Comparison of ENCODE assay signal across 17 mouse cellular contexts in the genomic region with DNA sequence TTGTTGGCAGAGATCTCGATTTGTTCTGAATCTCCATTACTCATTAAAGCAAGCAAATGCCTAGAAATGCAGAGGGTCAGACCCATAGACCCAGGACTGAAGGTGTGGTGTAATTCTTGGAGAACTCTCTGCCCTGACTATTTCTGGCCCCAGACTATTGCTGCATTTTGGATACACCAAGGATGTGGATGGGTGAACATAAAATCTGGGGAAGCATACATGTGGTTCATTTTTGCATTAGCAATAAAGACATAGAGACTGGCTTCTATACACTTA.
"Had no signal": no experiment of that assay in that cellular context is flagged by ENCODE, and none has a peak within 500 bp of the region (broad histone marks: within the 10 kb centered on the region; RNA-seq: fewer than 3 reads in every experiment).

No protein-coding gene starts in this region.

- H3K4me2 ChIP-seq: liver, embryonic 11.5 days; liver, embryonic 15.5 days; lung, embryonic 15.5 days; midbrain, embryonic 11.5 days; neural tube, embryonic 13.5 days had no signal

- ATAC-seq: inflammation-experienced regulatory T-cells, adult 6 months; midbrain, embryonic 16.5 days had no signal

- DNase-seq: kidney, adult 2 months; kidney, postnatal 10 days; kidney, postnatal 4 days; left cerebral cortex, postnatal 4 days; retina, postnatal 1 day; right cerebral cortex, postnatal 14 days; thymus, postnatal 4 days had no signal

- H3K36me3 ChIP-seq: liver, embryonic 15.5 days; lung, embryonic 15.5 days; neural tube, embryonic 13.5 days had no signal

- H3K27ac ChIP-seq: layer of hippocampus, adult 2 months; liver, embryonic 15.5 days; lung, embryonic 15.5 days; macrophage had no signal

- H3K9me3 ChIP-seq: liver, embryonic 15.5 days; lung, embryonic 15.5 days; megakaryocyte, embryonic 14.5 days; neural tube, embryonic 13.5 days had no signal

- H3K27me3 ChIP-seq: liver, embryonic 15.5 days; lung, embryonic 15.5 days; megakaryocyte, embryonic 14.5 days; neural tube, embryonic 13.5 days had no signal

- H3K4me3 ChIP-seq: layer of hippocampus, adult 2 months; liver, embryonic 15.5 days; lung, embryonic 15.5 days; megakaryocyte, embryonic 14.5 days; neural tube, embryonic 13.5 days had no signal

- H3K4me1 ChIP-seq: liver, embryonic 15.5 days; megakaryocyte, embryonic 14.5 days had no signal

- H3K9ac ChIP-seq: liver, embryonic 15.5 days; lung, embryonic 15.5 days; neural tube, embryonic 13.5 days had no signal
